Mouse (Mus musculus): ENCODE measurements around the gene H2afy.

GRCm38 (mm10) chr13:56172901-56173545, 36.9 kb upstream of the H2afy start:
- TF ChIP-seq CTCF (IDR thresholded peaks at IDR 0.05; ENCODE audit: insufficient read depth, low read depth, low read length) (no peak), POLR2A (IDR thresholded peaks at IDR 0.05; ENCODE audit: insufficient read depth, low read depth, low read length) (no peak)

All from olfactory bulb, adult 2 months (tissue).